Mouse (Mus musculus): ENCODE results near the gene Ccdc170.
A peak's percentile ranks its signal among the peaks of the same experiment; 100 is the strongest.
"Not testable (repeated sequence)": the region's sequence is repeated elsewhere in the genome, so short reads cannot be mapped to it uniquely, and the experiment has no call there.

Ccdc170 gene

GRCm38 (mm10) chr10:4601612-4602011, 119.3 kb downstream of the Ccdc170 start:
- DNase-seq, result not testable (repeated sequence)

- DNase-seq, result no peak
Observed at GRCm38 (mm10) chr10:4602466-4602865, 120.2 kb downstream of the Ccdc170 start.

GRCm38 (mm10) chr10:4604527-4605209, 122.4 kb downstream of the Ccdc170 start:
- no peak for DNase-seq

- DNase-seq, result no peak
Observed at GRCm38 (mm10) chr10:4610234-4610633, 127.9 kb downstream of the Ccdc170 start.

- peak in 1 of 2 experiments; percentile 32 for DNase-seq
Observed at GRCm38 (mm10) chr10:4611386-4612155, 129.3 kb downstream of the Ccdc170 start, which contains the start of gene Esr1. Gene Esr1 (plus strand): TSS chr10:4611593.

Measured in kidney, postnatal 25 days (tissue).